Mouse (Mus musculus) kidney, adult 2 months (tissue): ENCODE measurements at regions not wholly inside any gene's neighbourhood (a gene's known extent, or its start where the extent isn't known, plus 50 kb on each side); places are given as distances from the start of the nearest gene placed in this dataset.

ENCODE experiments used
- DNase-seq: peaks from one replicate; pipeline ENCODE4 v3.0.0; 2021
- H3K27ac ChIP-seq: fragments of 200-500 bp; 2 replicates; pipeline ENCODE4 v1.5.1; 2012; ENCODE audit warnings: low read depth, low read length, control low read depth, inconsistent platforms; ENCODE audit not compliant: insufficient read depth
- H3K27me3 ChIP-seq: fragments of 200-500 bp; replicated peaks from 2 replicates; pipeline ENCODE4 v1.6.1; 2012; ENCODE audit warnings: mild to moderate bottlenecking, moderate library complexity, low read length, inconsistent platforms; ENCODE audit not compliant: control insufficient read depth, insufficient read depth
- H3K36me3 ChIP-seq: fragments of 200-500 bp; 2 replicates; pipeline ENCODE4 v1.6.1; 2012; ENCODE audit warnings: mild to moderate bottlenecking, moderate library complexity, low read length, inconsistent platforms; ENCODE audit not compliant: control insufficient read depth, insufficient read depth
- H3K4me1 ChIP-seq: fragments of 200-500 bp; 2 replicates; pipeline ENCODE4 v1.6.1; 2011; ENCODE audit warnings: low read length; ENCODE audit not compliant: control insufficient read depth, insufficient read depth
- H3K4me3 ChIP-seq: fragments of 200-500 bp; 2 replicates; pipeline ENCODE4 v1.5.1; 2011; ENCODE audit warnings: mild to moderate bottlenecking, low read depth, low read length, control low read depth; ENCODE audit not compliant: insufficient read depth
- CTCF ChIP-seq: fragments of 200-500 bp; conservative IDR thresholded peaks from 2 replicates; pipeline ENCODE4 v1.5.1; 2011; ENCODE audit warnings: low read depth, mild to moderate bottlenecking, control low read depth, low read length, moderate library complexity, mixed read lengths; ENCODE audit not compliant: insufficient read depth, insufficient read length
- POLR2A ChIP-seq: fragments of 200-500 bp; IDR thresholded peaks from one replicate; pipeline ENCODE4 v1.6.1; 2011; ENCODE audit warnings: low read depth, low read length, control low read depth
- WGBS: fragments of 180-500 bp; shearing (Covaris S2); methylation state at CpG from one replicate; pipeline ENCODE4 v1.1.7; 2018; 5-methylcytosine and 5-hydroxymethylcytosine counted together

- DNase-seq: no peak
- H3K4me1 ChIP-seq: no peaks in the 10 kb centered on the region
- 88% methylated on average over 9 of the region's 9 CpGs for WGBS
- TF ChIP-seq CTCF (no peak), POLR2A (no peak)
- no peak overlapping the region for H3K4me3 ChIP-seq
- H3K27ac ChIP-seq: no peak overlapping the region
- no peaks in the 10 kb centered on the region for H3K27me3 ChIP-seq
- no peaks in the 10 kb centered on the region for H3K36me3 ChIP-seq
Measured at GRCm38 (mm10) chr17:9882639-9883226, 213.2 kb upstream of the Pabpc6 start.

GRCm38 (mm10) chr17:9879556-9880206 lies 210.2 kb upstream of the Pabpc6 start:
- no peak for TF ChIP-seq POLR2A
- TF ChIP-seq CTCF: no peak
- Histone ChIP-seq H3K27me3 (no peaks in the 10 kb centered on the region), H3K36me3 (no peaks in the 10 kb centered on the region), H3K4me1 (no peaks in the 10 kb centered on the region), H3K4me3 (no peak overlapping the region), H3K27ac (no peak overlapping the region)
- no peak for DNase-seq
- whole genome bisulfite sequencing: 89% methylated on average over 12 of the region's 12 CpGs

GRCm38 (mm10) chr17:9873695-9874094 lies 204.2 kb upstream of the Pabpc6 start:
- 48% methylated on average over 10 of the region's 10 CpGs for WGBS
- Histone ChIP-seq H3K4me3 (no peak overlapping the region), H3K4me1 (no peaks in the 10 kb centered on the region), H3K27ac (no peak overlapping the region), H3K36me3 (no peaks in the 10 kb centered on the region), H3K27me3 (no peaks in the 10 kb centered on the region)
- DNase-seq: no peak
- TF ChIP-seq CTCF: no peak
- no peak for TF ChIP-seq POLR2A

GRCm38 (mm10) chr17:9870237-9870636 lies 200.7 kb upstream of the Pabpc6 start:
- 68% methylated on average over 3 of the region's 3 CpGs for WGBS
- Histone ChIP-seq H3K27me3 (no peaks in the 10 kb centered on the region), H3K27ac (no peak overlapping the region), H3K4me1 (no peaks in the 10 kb centered on the region), H3K4me3 (no peak overlapping the region), H3K36me3 (no peaks in the 10 kb centered on the region)
- no peak for DNase-seq
- TF ChIP-seq POLR2A (no peak), CTCF (no peak)

- no peak for DNase-seq
- Histone ChIP-seq H3K4me1 (no peaks in the 10 kb centered on the region), H3K27me3 (no peaks in the 10 kb centered on the region), H3K4me3 (no peak overlapping the region), H3K36me3 (no peaks in the 10 kb centered on the region), H3K27ac (no peak overlapping the region)
- 86% methylated on average over 11 of the region's 11 CpGs for WGBS
- no peak for TF ChIP-seq POLR2A
- no peak for TF ChIP-seq CTCF
Measured at GRCm38 (mm10) chr17:9868747-9869281, 199.3 kb upstream of the Pabpc6 start.

GRCm38 (mm10) chr17:9864254-9864653 lies 194.7 kb upstream of the Pabpc6 start:
- no peak overlapping the region for H3K27ac ChIP-seq
- H3K36me3 ChIP-seq: no peaks in the 10 kb centered on the region
- H3K27me3 ChIP-seq: no peaks in the 10 kb centered on the region
- no peak overlapping the region for H3K4me3 ChIP-seq
- no peak for DNase-seq
- WGBS: 64% methylated on average over 10 of the region's 10 CpGs
- no peaks in the 10 kb centered on the region for H3K4me1 ChIP-seq
- TF ChIP-seq POLR2A: no peak
- TF ChIP-seq CTCF: no peak

GRCm38 (mm10) chr17:9861923-9862854 lies 192.7 kb upstream of the Pabpc6 start:
- no peak for TF ChIP-seq CTCF
- no peak for TF ChIP-seq POLR2A
- H3K27me3 ChIP-seq: no peaks in the 10 kb centered on the region
- H3K4me3 ChIP-seq: no peak overlapping the region
- H3K36me3 ChIP-seq: no peaks in the 10 kb centered on the region
- H3K4me1 ChIP-seq: no peaks in the 10 kb centered on the region
- WGBS: 81% methylated on average over 15 of the region's 15 CpGs
- no peak for DNase-seq
- H3K27ac ChIP-seq: no peak overlapping the region
